Mouse (Mus musculus) frontal cortex, postnatal 25 days (tissue): ENCODE results near the gene Pdgfb.

Source experiments
- DNase-seq, 2 experiments: peaks; one replicate each; pipeline ENCODE4 v3.0.0; 2022; ENCODE audit warnings: low spot score in 2 of 2

Pdgfb gene

GRCm38 (mm10) chr15:80009421-80010181 is 5.2 kb downstream of the Pdgfb start:
- no peak for DNase-seq

DNA sequence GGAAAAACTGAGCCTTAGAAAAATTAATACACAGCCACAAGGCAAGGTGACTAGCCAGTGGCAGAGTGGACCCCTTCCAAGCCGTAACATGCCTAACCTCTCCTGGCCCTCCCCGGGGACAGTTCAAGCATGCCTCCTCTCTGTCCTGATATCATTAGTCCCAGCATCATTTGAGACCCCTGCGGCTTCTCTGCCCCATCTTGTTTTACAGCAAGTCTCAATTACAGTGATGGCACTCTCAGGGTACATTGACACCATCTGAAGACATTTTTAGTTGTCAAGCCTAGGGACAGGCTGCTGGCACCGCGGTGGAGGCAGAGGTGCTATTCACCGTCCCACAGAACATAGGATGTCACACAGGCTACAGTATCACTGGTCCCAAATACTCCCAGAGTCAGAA is 6.3 kb downstream of the Pdgfb start:
- DNase-seq: no peak

DNA sequence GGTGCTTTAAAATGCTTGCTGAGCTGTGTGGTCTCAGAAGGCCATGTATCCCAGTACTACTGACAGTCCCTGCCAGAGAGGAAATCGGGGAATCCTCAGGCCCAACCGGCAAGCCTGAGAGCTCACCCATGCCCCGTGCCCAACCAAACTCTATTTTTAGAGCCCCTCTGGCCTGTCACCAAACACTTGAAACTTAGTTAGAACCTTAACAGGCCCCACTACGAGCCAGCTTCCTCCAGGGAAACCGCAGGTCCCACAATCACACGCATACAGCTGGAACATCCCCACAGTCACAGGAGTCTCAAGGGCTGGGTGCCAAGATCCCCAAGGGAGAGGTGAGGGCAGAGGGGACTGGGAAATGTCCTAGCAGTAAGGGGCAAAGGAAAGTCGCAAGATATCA is 8.6 kb downstream of the Pdgfb start:
- no peak for DNase-seq

GRCm38 (mm10) chr15:80005436-80005835 is 9.3 kb downstream of the Pdgfb start:
- no peak for DNase-seq

DNA sequence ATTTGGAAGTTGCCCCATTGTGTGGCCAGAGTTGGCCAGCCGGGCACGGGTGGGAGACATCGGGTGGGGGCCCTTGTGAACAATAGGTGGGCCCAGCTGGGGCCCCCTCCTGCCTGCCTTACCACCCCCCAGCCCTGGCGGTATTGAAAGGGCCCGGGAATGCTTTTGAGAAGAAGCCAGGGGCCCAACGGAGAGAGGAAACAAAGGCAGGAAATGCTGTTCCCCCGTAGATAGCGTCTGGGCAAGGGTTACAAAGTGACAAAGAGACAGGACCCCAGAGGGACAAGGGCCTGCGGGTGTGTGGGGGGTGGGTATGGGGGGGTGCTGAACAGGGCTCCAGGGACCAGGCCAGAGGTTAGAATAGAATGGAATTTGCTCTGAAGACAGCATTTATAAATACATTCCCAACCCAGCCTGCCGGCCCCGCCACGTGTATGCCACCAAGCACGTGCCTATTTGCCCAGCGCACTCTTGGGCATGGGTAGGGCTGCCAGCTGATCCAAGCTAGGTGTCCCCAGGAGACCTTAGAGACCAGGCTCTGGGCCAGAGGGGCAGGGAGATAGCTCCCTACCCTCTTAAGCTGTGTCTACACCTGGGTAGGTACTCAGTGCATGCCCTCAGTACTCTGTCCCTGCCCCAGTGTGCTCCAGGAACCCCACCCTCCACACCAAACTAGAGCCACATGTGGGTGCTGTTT is 10.0 kb downstream of the Pdgfb start:
- DNase-seq: no peak

GRCm38 (mm10) chr15:80003581-80003980 is 11.2 kb downstream of the Pdgfb start:
- DNase-seq: no peak

- DNase-seq: no peak
Measured at GRCm38 (mm10) chr15:80001601-80002000, 13.2 kb downstream of the Pdgfb start.

DNA sequence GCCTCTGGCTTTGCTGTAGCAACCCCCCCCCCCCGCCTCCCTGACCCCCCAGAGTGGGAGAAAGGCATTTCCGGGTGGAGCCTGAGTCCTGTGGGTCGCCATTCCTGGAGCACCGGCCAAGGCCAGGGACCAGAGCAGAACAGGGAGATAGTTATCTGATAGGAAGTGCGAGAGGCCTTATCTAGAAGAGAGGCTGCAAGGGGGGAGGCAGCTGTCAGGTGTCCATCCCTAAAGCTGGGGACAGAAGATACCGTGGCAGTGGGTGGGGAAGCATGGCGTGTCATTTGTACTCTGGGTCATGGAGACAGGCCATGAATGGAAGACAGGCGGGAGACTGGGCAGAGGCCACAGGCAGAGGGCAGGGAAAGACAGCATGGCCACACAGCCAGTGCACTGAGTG is 14.1 kb downstream of the Pdgfb start:
- no peak for DNase-seq

GRCm38 (mm10) chr15:79997988-79998387 is 16.8 kb downstream of the Pdgfb start:
- no peak for DNase-seq

GRCm38 (mm10) chr15:79996781-79997180 is 18.0 kb downstream of the Pdgfb start:
- no peak for DNase-seq

DNA sequence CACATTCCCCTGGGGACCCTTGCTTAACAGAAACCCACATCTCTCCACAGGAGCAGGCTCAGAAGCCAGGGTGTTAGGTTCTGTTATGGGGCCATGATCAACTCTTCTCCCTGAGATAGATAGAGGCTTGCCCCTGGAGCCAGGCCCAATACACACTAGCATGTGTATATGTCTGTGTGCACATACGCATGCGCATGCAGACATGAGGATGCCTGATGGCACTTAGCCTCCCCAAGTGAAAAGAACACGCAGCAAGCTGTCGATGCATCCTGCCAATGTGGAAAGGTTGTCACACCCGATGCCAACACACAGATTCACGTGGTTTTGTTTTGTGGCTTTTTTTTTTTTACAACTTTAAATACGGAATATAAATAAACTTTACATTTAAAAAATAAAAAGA is 19.2 kb downstream of the Pdgfb start:
- DNase-seq: no peak

DNA sequence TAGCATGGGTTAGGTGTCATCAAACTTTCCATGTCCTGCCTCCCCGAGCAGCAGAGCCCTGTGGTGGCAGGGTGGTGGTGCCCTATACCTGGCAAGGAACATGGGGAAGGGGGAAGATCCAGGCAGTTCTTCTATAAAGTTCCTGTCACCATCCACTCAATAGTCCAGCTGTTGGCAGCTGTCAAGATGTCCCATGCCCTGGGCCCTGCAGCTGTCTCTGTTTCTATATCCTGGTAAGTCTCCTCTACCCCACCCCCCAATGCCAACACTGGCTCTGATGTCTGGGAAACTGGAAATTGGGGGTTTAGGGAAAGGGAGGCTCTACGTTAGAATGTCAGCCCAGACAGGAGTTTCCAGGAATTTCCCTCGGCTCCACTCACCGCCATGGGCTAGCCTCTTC is 20.2 kb downstream of the Pdgfb start:
- no peak for DNase-seq

- DNase-seq: no peak
Measured at GRCm38 (mm10) chr15:79986182-79986581, 28.6 kb downstream of the Pdgfb start.

GRCm38 (mm10) chr15:79985471-79985870 is 29.3 kb downstream of the Pdgfb start:
- DNase-seq: no peak

- DNase-seq: no peak
Measured at GRCm38 (mm10) chr15:79984152-79984551, 30.6 kb downstream of the Pdgfb start.

DNA sequence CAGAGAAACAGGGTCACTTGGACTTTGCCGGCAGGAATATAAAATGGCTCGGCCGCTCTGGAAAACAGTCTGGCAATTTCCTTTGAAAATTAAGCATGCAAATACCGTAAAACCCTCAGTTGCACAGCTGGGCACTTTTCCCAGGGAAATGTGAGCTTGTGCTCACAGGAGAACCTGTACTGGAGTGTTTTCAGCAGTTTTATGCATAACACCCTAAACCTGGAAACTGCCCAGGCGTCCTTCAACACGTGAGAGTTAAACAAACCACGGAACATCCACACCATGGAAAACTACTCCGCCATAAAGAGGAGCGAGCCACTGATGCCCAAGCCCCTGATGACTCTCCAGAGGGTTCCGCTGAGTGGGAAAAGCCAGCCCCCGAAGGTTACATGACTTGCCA is 34.1 kb downstream of the Pdgfb start:
- DNase-seq: no peak

DNA sequence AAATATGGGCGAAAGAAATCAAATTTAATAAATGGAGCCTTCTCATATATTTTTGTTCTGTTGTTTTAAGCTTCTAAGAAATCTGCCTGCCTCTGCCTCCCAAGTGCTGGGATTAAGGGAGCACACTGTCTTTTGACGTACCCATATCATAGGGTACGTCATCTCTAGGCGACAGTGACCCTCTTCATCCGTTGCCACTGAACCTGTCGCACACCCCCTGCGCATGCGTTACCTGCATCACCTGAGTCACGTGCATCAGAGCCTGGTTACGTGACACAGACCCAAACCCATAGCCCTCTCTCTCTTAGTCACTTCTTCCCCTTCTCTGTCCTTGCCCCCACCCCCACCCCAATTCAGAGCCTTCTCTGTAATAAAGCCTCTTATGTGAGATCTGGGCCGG is 42.6 kb downstream of the Pdgfb start:
- DNase-seq: no peak

DNA sequence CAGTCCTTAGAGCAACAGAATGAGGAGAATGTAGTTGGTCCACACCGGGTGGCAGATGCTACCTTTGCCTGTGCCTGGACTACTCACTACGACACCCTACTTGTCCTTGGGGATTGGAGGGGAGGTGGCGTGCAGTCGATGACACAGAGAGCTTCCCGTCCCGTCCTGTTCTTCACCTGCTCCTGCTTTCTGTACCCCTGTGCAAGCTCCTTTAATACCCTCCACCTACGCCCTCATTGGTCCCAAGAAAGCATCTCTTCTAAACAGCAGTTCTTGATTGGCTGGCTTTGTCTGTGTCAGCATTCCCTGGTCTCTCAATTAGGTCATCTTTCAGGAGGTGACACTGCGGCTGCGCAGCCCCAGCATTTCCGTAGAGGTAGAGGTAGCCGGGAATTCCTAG is 43.8 kb downstream of the Pdgfb start, which contains the start of gene Cbx7:
Cbx7 (minus strand) TSS at position 180 of the 400 bp plus-strand sequence.
- DNase-seq: no peak

DNA sequence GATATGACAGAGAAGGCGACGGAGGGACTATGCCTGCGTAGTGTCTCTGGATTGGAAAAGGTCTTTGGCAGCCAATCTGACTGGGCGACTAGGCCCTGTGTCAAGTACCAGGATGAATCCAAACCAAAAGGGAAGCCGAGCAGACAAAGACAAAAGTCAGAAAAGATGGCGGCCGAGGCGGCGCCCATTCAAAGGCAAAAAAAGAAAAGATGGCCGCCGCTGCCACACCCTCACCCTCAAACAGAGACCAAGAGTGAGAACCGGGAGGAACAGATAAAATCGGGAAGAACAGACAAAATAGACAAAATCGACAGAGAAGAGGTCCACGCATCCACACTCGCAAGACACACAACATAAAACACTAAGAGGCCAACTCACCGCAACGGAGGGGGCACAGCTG is 44.3 kb downstream of the Pdgfb start:
- DNase-seq: no peak

DNA sequence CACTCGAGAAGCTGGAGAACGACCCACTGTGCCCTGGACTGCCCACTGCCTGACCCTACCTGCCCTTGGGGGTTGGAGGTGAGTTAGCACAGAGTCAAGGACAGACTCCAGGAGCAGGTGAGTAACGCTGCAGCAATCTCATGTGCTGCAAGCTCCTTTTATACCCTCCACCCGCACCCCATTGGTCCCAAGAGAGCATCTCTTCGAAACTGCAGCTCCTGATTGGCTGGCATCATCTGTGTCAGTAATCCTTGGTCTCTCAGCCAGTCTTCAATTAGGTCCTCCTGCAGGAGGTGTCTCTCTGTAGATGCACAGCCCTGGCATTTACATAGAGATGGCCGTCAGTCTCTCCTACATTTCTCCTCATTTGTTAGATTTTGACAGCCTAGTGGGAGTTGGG is 47.4 kb downstream of the Pdgfb start:
- DNase-seq: no peak

DNA sequence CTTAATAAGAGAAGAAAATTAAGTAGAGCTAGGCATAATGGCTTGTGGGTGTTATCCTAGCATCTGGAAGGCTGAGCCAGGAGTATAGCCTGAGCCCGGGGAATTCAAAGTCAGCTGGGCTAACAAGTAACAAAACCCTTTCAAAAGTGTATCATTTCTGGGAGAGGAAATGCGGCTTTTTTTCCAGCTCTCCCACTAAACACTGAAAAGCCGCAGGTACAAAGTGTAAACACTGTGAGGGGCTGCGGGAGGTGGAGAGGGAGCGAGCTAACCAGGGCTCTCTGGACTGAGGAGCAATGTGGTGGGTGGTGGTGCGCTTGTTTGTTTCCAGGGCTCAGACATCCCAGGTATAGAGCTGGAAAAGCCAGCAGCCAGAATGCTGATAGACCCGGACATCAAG is 50.4 kb downstream of the Pdgfb start:
- DNase-seq: no peak

DNA sequence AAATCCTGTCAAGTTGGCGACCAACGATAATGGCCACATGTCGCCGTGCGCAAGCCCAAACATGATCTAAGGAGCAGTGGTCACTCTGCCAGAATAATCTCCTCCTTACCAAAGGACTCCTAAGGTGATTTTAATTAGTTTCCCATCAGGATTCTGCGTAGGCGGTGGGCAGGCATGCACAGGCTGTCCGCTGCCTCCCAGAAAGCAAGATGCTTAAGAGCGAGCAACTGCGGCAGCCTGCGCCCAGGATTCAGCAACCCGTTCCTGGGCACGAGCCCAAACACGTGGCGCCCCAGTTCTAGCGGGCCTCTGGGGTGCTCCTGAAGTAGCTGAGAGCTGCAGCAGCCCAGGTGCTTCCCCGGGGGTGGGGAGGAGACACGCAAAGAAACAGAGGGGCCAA is 52.1 kb downstream of the Pdgfb start:
- DNase-seq: no peak

DNA sequence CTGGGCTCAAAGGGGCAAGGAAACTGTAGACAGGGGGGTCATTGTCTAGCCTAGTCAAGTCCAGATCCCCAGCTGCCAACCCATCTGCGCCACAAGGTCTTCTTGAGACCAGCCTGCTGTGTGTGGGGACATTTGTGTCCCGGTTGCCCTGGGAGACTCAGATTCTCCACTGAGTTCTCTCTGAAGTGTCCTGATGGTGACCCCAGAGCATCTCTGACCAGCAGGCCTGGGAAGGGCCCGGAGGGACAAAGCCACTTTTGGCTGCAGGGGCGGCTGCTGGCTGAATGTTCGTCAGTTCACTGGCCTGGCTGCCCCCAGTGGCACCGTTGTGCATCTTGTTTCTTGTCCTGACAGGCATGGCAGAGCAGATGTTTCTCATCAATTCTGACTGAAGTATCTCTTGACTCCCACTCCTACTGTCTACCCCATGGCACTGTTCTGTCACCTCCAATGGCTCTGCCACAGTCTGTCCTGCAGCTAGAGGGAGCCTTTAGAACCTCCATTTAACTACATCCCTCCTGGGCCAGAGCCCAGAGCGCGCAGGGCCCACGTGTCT is 53.3 kb downstream of the Pdgfb start:
- no peak for DNase-seq
